Mouse (Mus musculus) G1E (cell line): ENCODE results near the gene Asl.

Experiments used
- CTCF ChIP-seq: IDR thresholded peaks from 2 replicates; pipeline ENCODE4 v1.5.1; 2012; ENCODE audit warnings: low read depth, low read length, inconsistent platforms, mixed read lengths
- GATA1 ChIP-seq: IDR thresholded peaks from 2 replicates; pipeline ENCODE4 v1.6.1; 2012; ENCODE audit warnings: borderline replicate concordance, low read length, inconsistent platforms, mixed read lengths
- GATA2 ChIP-seq: IDR thresholded peaks from 2 replicates; pipeline ENCODE4 v1.6.1; 2012; ENCODE audit warnings: low read depth, low read length, inconsistent platforms, borderline replicate concordance
- POLR2AphosphoS5 ChIP-seq: IDR thresholded peaks from 2 replicates; pipeline ENCODE4 v1.6.1; 2012; ENCODE audit warnings: low read depth, low read length, inconsistent platforms; ENCODE audit not compliant: insufficient replicate concordance
- TAL1 ChIP-seq: conservative IDR thresholded peaks from 2 replicates; pipeline ENCODE4 v1.6.1; 2012; ENCODE audit warnings: low read depth, low read length, inconsistent platforms, mixed read lengths

DNA sequence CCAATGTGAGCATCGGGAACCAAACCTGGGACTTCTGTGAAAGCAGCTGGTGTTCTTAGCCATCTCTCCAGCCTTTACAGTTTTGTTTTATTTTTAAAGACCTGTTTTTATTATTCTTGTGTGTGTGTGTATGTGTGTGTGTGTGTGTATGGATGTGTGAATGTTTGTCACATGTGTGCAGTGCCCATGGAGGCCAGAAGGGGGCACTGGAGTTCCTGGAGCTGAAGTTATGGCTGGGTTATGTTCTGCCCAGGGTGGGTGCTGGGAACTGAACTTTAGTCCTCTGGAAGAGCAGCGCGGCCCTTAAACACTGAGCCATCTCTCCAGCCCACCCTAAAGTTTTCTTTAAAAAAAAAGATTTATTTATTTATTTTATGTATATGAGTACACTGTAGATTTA lies 13.9 kb downstream of the Asl start:
- TF ChIP-seq GATA1: no peak
- TF ChIP-seq CTCF: 0 out of 2 replicates have a peak, but pooled peaks have one; percentile 15
- no peak for TF ChIP-seq GATA2
- TF ChIP-seq POLR2AphosphoS5: no peak
- TF ChIP-seq TAL1: no peak
